Mouse (Mus musculus): ENCODE measurements at regions not wholly inside any gene's neighbourhood (a gene's known extent, or its start where the extent isn't known, plus 50 kb on each side); places are given as distances from the start of the nearest gene placed in this dataset.

- DNase-seq = no peak
Observed at GRCm38 (mm10) chr2:50524838-50525615, 228.4 kb upstream of the Mmadhc start.

- DNase-seq = no peak
Observed at GRCm38 (mm10) chr2:50520169-50520568, 223.6 kb upstream of the Mmadhc start.

- DNase-seq = no peak
Observed at GRCm38 (mm10) chr2:50519129-50519504, 222.5 kb upstream of the Mmadhc start.

- peak in 1 of 2 experiments; percentile 16 for DNase-seq
Observed at GRCm38 (mm10) chr2:50518371-50519128, 221.9 kb upstream of the Mmadhc start.

GRCm38 (mm10) chr2:50513276-50513675 is 216.7 kb upstream of the Mmadhc start:
- no peak for DNase-seq

GRCm38 (mm10) chr2:50498713-50499112 is 202.1 kb upstream of the Mmadhc start:
- DNase-seq = no peak

- no peak for DNase-seq
Observed at GRCm38 (mm10) chr2:50496057-50496433, 199.4 kb upstream of the Mmadhc start.

- no peak for DNase-seq
Observed at GRCm38 (mm10) chr2:50495141-50496056, 198.8 kb upstream of the Mmadhc start.

- no peak for DNase-seq
Observed at GRCm38 (mm10) chr2:50493597-50494335, 197.2 kb upstream of the Mmadhc start.

GRCm38 (mm10) chr2:50463799-50464198 is 167.2 kb upstream of the Mmadhc start:
- peak; percentile 5 for DNase-seq

GRCm38 (mm10) chr2:50462378-50462777 is 165.8 kb upstream of the Mmadhc start:
- no peak for DNase-seq

- no peak for DNase-seq
Observed at GRCm38 (mm10) chr2:50456654-50457053, 160.1 kb upstream of the Mmadhc start.

- no peak for DNase-seq
Observed at GRCm38 (mm10) chr2:50448117-50448516, 151.5 kb upstream of the Mmadhc start.

GRCm38 (mm10) chr2:50445963-50446485 is 149.4 kb upstream of the Mmadhc start:
- DNase-seq = no peak

GRCm38 (mm10) chr2:50440333-50440732 is 143.7 kb upstream of the Mmadhc start:
- no peak for DNase-seq

GRCm38 (mm10) chr2:50433166-50433565 is 136.6 kb upstream of the Mmadhc start:
- DNase-seq = no peak

- no peak for DNase-seq
Observed at GRCm38 (mm10) chr2:50425151-50425550, 128.6 kb upstream of the Mmadhc start.

GRCm38 (mm10) chr2:50419648-50420047 is 123.0 kb upstream of the Mmadhc start:
- no peak for DNase-seq

- DNase-seq = no peak
Observed at GRCm38 (mm10) chr2:50417643-50418042, 121.0 kb upstream of the Mmadhc start.

GRCm38 (mm10) chr2:50417135-50417534 is 120.5 kb upstream of the Mmadhc start:
- no peak for DNase-seq

GRCm38 (mm10) chr2:50416056-50416455 is 119.5 kb upstream of the Mmadhc start:
- DNase-seq = no peak

GRCm38 (mm10) chr2:50405932-50406331 is 109.3 kb upstream of the Mmadhc start:
- no peak for DNase-seq

All from kidney, postnatal 4 days (tissue).